Mouse (Mus musculus) heart, postnatal 4 days (tissue): ENCODE data around the gene Cd2. TPM values are rescaled to one million over a fixed set of nuclear protein-coding genes. Genes with fewer than 3 reads are reported as not detected.

Experiments
- DNase-seq: peaks from one replicate; pipeline ENCODE4 v3.0.0; 2021
- total RNA-seq, 2 experiments: library from RNA; stranded (reverse); gene quantifications; 2 replicates each; pipeline ENCODE4 v1.2.3; 2021

Gene Cd2
- total RNA-seq, 2 experiments from 2014 or later = 0.24 to 0.38 TPM

- no peak for DNase-seq
These were observed 5.9 kb upstream of the Cd2 start for GRCm38 (mm10) chr3:101293571-101294135.

- no peak for DNase-seq
These were observed 4.9 kb upstream of the Cd2 start for GRCm38 (mm10) chr3:101292611-101293010.

GRCm38 (mm10) chr3:101290587-101291520 is 3.1 kb upstream of the Cd2 start:
- no peak for DNase-seq

- DNase-seq = no peak
These were observed 2.3 kb upstream of the Cd2 start for GRCm38 (mm10) chr3:101290036-101290435.

GRCm38 (mm10) chr3:101289406-101289805 is 1.7 kb upstream of the Cd2 start:
- DNase-seq = no peak

- DNase-seq = no peak
These were observed 1.1 kb downstream of the Cd2 start for GRCm38 (mm10) chr3:101286336-101287325.

GRCm38 (mm10) chr3:101285851-101286250 is 1.9 kb downstream of the Cd2 start:
- no peak for DNase-seq

GRCm38 (mm10) chr3:101285021-101285615 is 2.6 kb downstream of the Cd2 start:
- no peak for DNase-seq

GRCm38 (mm10) chr3:101283869-101284706 is 3.7 kb downstream of the Cd2 start:
- no peak for DNase-seq

- no peak for DNase-seq
These were observed 4.3 kb downstream of the Cd2 start for GRCm38 (mm10) chr3:101283441-101283840.

GRCm38 (mm10) chr3:101282556-101283180 is 5.1 kb downstream of the Cd2 start:
- no peak for DNase-seq

GRCm38 (mm10) chr3:101281841-101282240 is 5.9 kb downstream of the Cd2 start:
- no peak for DNase-seq

GRCm38 (mm10) chr3:101280348-101281311 is 7.1 kb downstream of the Cd2 start:
- DNase-seq = peak; percentile 79

- no peak for DNase-seq
These were observed 8.2 kb downstream of the Cd2 start for GRCm38 (mm10) chr3:101279561-101279960.

- DNase-seq = no peak
These were observed 9.3 kb downstream of the Cd2 start for GRCm38 (mm10) chr3:101278396-101278795.

- DNase-seq = no peak
These were observed 9.9 kb downstream of the Cd2 start for GRCm38 (mm10) chr3:101277830-101278229.

GRCm38 (mm10) chr3:101276501-101277320 is 11.0 kb downstream of the Cd2 start:
- DNase-seq = no peak

- no peak for DNase-seq
These were observed 12.0 kb downstream of the Cd2 start for GRCm38 (mm10) chr3:101275636-101276300.
